14 mouse cellular contexts compared by ENCODE assay signal in genomic region chr17:25914295-25914694, GRCm38 (mm10). TPM values are rescaled to one million over a fixed set of nuclear protein-coding genes. Genes with fewer than 3 reads are reported as not detected.
DNase-seq lines count a peak whose midpoint lies in the region; ATAC-seq and TF ChIP-seq lines count a peak whose summit lies in the region.
"Had no signal": no experiment of that assay in that cellular context is flagged by ENCODE, and none has a peak within 500 bp of the region (broad histone marks: within the 10 kb centered on the region; RNA-seq: fewer than 3 reads in every experiment).

No protein-coding gene starts in this region.

- H3K27ac ChIP-seq in cerebellum, adult 2 months (ENCODE audit: insufficient read depth, low read length), result peak overlapping the region; percentile 62
- H3K27ac ChIP-seq in intestine, embryonic 15.5 days, result no peak overlapping the region
- H3K27ac ChIP-seq in intestine, embryonic 16.5 days (ENCODE audit: low read length), result no peak overlapping the region
- peak overlapping the region; percentile 43 for H3K27ac ChIP-seq in testis, adult 2 months (ENCODE audit: control insufficient read depth, insufficient read depth, low read depth, low read length)
- H3K27ac ChIP-seq in forebrain, embryonic 16.5 days (ENCODE audit: low read length), result no peak overlapping the region
- H3K27ac ChIP-seq: neural tube, embryonic 13.5 days had no signal

- WGBS in cerebellum, adult 2 months, result 4% methylated on average over 4 of the region's 4 CpGs
- 74% methylated on average over 4 of the region's 4 CpGs for WGBS in intestine, embryonic 15.5 days
- 67% methylated on average over 4 of the region's 4 CpGs for WGBS in intestine, embryonic 16.5 days
- WGBS in forebrain, embryonic 16.5 days, result 89% methylated on average over 4 of the region's 4 CpGs

- no peaks in the 10 kb centered on the region for H3K9me3 ChIP-seq in intestine, embryonic 15.5 days
- no peaks in the 10 kb centered on the region for H3K9me3 ChIP-seq in intestine, embryonic 16.5 days (ENCODE audit: control insufficient read depth, low read length)
- no peaks in the 10 kb centered on the region for H3K9me3 ChIP-seq in forebrain, embryonic 16.5 days (ENCODE audit: control insufficient read depth, low read length)
- H3K9me3 ChIP-seq: neural tube, embryonic 13.5 days had no signal

- H3K27me3 ChIP-seq in cerebellum, adult 2 months (ENCODE audit: control insufficient read depth, insufficient read depth, low read length), result no peaks in the 10 kb centered on the region
- no peaks in the 10 kb centered on the region for H3K27me3 ChIP-seq in intestine, embryonic 15.5 days (replicated peaks)
- H3K27me3 ChIP-seq in intestine, embryonic 16.5 days (replicated peaks; ENCODE audit: control insufficient read depth, insufficient read depth, low read length), result no peaks in the 10 kb centered on the region
- no peaks in the 10 kb centered on the region for H3K27me3 ChIP-seq in testis, adult 2 months (ENCODE audit: control insufficient read depth, insufficient read depth, low read length)
- H3K27me3 ChIP-seq in forebrain, embryonic 16.5 days (replicated peaks; ENCODE audit: control insufficient read depth, insufficient read depth, low read length), result no peaks in the 10 kb centered on the region
- H3K27me3 ChIP-seq: neural tube, embryonic 13.5 days had no signal

- H3K4me1 ChIP-seq in cerebellum, adult 2 months (ENCODE audit: control insufficient read depth, insufficient read depth, low read length), result peaks cover 42% of the 10 kb centered on the region
- peaks cover 30% of the 10 kb centered on the region for H3K4me1 ChIP-seq in intestine, embryonic 15.5 days (replicated peaks)
- peaks cover 31% of the 10 kb centered on the region for H3K4me1 ChIP-seq in intestine, embryonic 16.5 days (ENCODE audit: control insufficient read depth, insufficient read depth, low read length)
- H3K4me1 ChIP-seq in testis, adult 2 months (ENCODE audit: control insufficient read depth, insufficient read depth, low read length), result peaks cover 9% of the 10 kb centered on the region
- H3K4me1 ChIP-seq in forebrain, embryonic 16.5 days (replicated peaks; ENCODE audit: control insufficient read depth, insufficient read depth, low read length), result peaks cover 19% of the 10 kb centered on the region

- peak; percentile 55 to 57 for DNase-seq in cerebellum, adult 2 months
- no peak for DNase-seq in cerebellum, postnatal 10 days
- DNase-seq in testis, postnatal 10 days (ENCODE audit: low spot score), result no peak
- no peak for DNase-seq in right cerebral cortex, adult 2 months (ENCODE audit: low spot score in 2 of 2)
- DNase-seq: midbrain, embryonic 14.5 days; right cerebral cortex, adult 18-20 months; thymus, postnatal 25 days had no signal

- no peak overlapping the region for H3K4me2 ChIP-seq in intestine, embryonic 15.5 days (replicated peaks)
- no peak overlapping the region for H3K4me2 ChIP-seq in intestine, embryonic 16.5 days (ENCODE audit: low read depth, low read length)
- H3K4me2 ChIP-seq in forebrain, embryonic 16.5 days (ENCODE audit: low read length), result no peak overlapping the region
- H3K4me2 ChIP-seq: lung, embryonic 14.5 days; neural tube, embryonic 13.5 days had no signal

- no peaks in the 10 kb centered on the region for H3K36me3 ChIP-seq in intestine, embryonic 15.5 days
- H3K36me3 ChIP-seq in intestine, embryonic 16.5 days (ENCODE audit: control insufficient read depth, insufficient read depth, low read length), result no peaks in the 10 kb centered on the region
- no peaks in the 10 kb centered on the region; the same call in 1 of the 2 replicates for H3K36me3 ChIP-seq in testis, adult 2 months (ENCODE audit: control insufficient read depth, insufficient read depth, low read length)
- no peaks in the 10 kb centered on the region for H3K36me3 ChIP-seq in forebrain, embryonic 16.5 days (ENCODE audit: control insufficient read depth, insufficient read depth)

- TF ChIP-seq POLR2A in cerebellum, adult 2 months (IDR thresholded peaks at IDR 0.05; ENCODE audit: borderline replicate concordance, insufficient read depth, low read length), result no peak
- TF ChIP-seq POLR2A in testis, adult 2 months (IDR thresholded peaks at IDR 0.05; ENCODE audit: control insufficient read depth, low read depth, low read length), result no peak

- ATAC-seq in intestine, embryonic 15.5 days, result no peak
- no peak for ATAC-seq in intestine, embryonic 16.5 days
- ATAC-seq in forebrain, embryonic 16.5 days, result no peak

- peak overlapping the region; percentile 10; the same call in 1 of the 2 replicates for H3K9ac ChIP-seq in intestine, embryonic 15.5 days
- no peak overlapping the region for H3K9ac ChIP-seq in intestine, embryonic 16.5 days (ENCODE audit: low read depth, low read length)
- H3K9ac ChIP-seq in forebrain, embryonic 16.5 days (replicated peaks; ENCODE audit: low read depth, low read length), result no peak overlapping the region
- H3K9ac ChIP-seq: lung, embryonic 14.5 days; neural tube, embryonic 13.5 days had no signal

- no peak for TF ChIP-seq CTCF in cerebellum, adult 2 months (IDR thresholded peaks at IDR 0.05; ENCODE audit: borderline replicate concordance, insufficient read depth, low read depth, low read length)
- TF ChIP-seq CTCF in testis, adult 2 months (IDR thresholded peaks at IDR 0.05; ENCODE audit: control insufficient read depth, insufficient read depth, insufficient replicate concordance, low read depth, low read length), result no peak

- H3K4me3 ChIP-seq in cerebellum, adult 2 months (replicated peaks; ENCODE audit: insufficient read depth, low read depth, low read length), result no peak overlapping the region
- H3K4me3 ChIP-seq in intestine, embryonic 15.5 days (replicated peaks), result no peak overlapping the region
- H3K4me3 ChIP-seq in intestine, embryonic 16.5 days (ENCODE audit: low read length), result no peak overlapping the region
- no peak overlapping the region for H3K4me3 ChIP-seq in testis, adult 2 months (ENCODE audit: control insufficient read depth, low read depth, low read length)
- H3K4me3 ChIP-seq in forebrain, embryonic 16.5 days (replicated peaks; ENCODE audit: low read length), result no peak overlapping the region
- H3K4me3 ChIP-seq: neural tube, embryonic 13.5 days had no signal

RNA-seq across cellular contexts. Expression of gene Rab40c, which starts 5.2 kb away (rescaled TPM):
- 70.0 and 74.6 TPM in 2 replicates for polyA plus RNA-seq in cerebellum, adult 2 months (2012; rRNA removed)
- 21.4 and 24.9 TPM in 2 replicates for polyA plus RNA-seq in intestine, embryonic 15.5 days (2015; fragmentation: Nextera tagmentation; extraction: Ambion mirVana)
- polyA plus RNA-seq in intestine, embryonic 16.5 days (2015; fragmentation: Nextera tagmentation; extraction: Ambion mirVana), result 23.2 and 24.3 TPM in 2 replicates
- 30.2 and 31.9 TPM in 2 replicates for polyA plus RNA-seq in testis, adult 2 months (2012; rRNA removed)
- polyA plus RNA-seq in forebrain, embryonic 16.5 days (2015; fragmentation: Nextera tagmentation; extraction: Ambion mirVana), result 56.6 and 59.2 TPM in 2 replicates

RNA-seq across cellular contexts. Expression of gene Pigq, which starts 30.4 kb away (rescaled TPM):
- 170 and 191 TPM in 2 replicates for polyA plus RNA-seq in cerebellum, adult 2 months (2012; rRNA removed)
- 52.1 and 56.4 TPM in 2 replicates for polyA plus RNA-seq in intestine, embryonic 15.5 days (2015; fragmentation: Nextera tagmentation; extraction: Ambion mirVana)
- 57.8 and 59.7 TPM in 2 replicates for polyA plus RNA-seq in intestine, embryonic 16.5 days (2015; fragmentation: Nextera tagmentation; extraction: Ambion mirVana)
- 21.4 and 24.4 TPM in 2 replicates for polyA plus RNA-seq in testis, adult 2 months (2012; rRNA removed)
- 56.3 and 61.2 TPM in 2 replicates for polyA plus RNA-seq in forebrain, embryonic 16.5 days (2015; fragmentation: Nextera tagmentation; extraction: Ambion mirVana)

RNA-seq across cellular contexts. Expression of gene Nhlrc4, which starts 30.5 kb away (rescaled TPM):
- polyA plus RNA-seq in cerebellum, adult 2 months (2012; rRNA removed), result 1.9 and 2.5 TPM in 2 replicates
- polyA plus RNA-seq in intestine, embryonic 15.5 days (2015; fragmentation: Nextera tagmentation; extraction: Ambion mirVana), result 0.10 and 0.46 TPM in 2 replicates
- 0.73 TPM in 1 of 2 replicates, not detected in the other for polyA plus RNA-seq in intestine, embryonic 16.5 days (2015; fragmentation: Nextera tagmentation; extraction: Ambion mirVana)
- polyA plus RNA-seq in testis, adult 2 months (2012; rRNA removed), result 0.40 and 0.69 TPM in 2 replicates
- polyA plus RNA-seq in forebrain, embryonic 16.5 days (2015; fragmentation: Nextera tagmentation; extraction: Ambion mirVana), result not detected in 2 replicates
- polyA plus RNA-seq: large intestine, adult 2 months; lung, embryonic 14.5 days; neural tube, embryonic 13.5 days had no signal

RNA-seq across cellular contexts. Expression of gene Wfikkn1, which starts 33.6 kb away (rescaled TPM):
- polyA plus RNA-seq in cerebellum, adult 2 months (2012; rRNA removed), result 0.95 and 1.1 TPM in 2 replicates
- 0.29 and 0.36 TPM in 2 replicates for polyA plus RNA-seq in intestine, embryonic 15.5 days (2015; fragmentation: Nextera tagmentation; extraction: Ambion mirVana)
- polyA plus RNA-seq in intestine, embryonic 16.5 days (2015; fragmentation: Nextera tagmentation; extraction: Ambion mirVana), result 0.16 and 0.55 TPM in 2 replicates
- polyA plus RNA-seq in testis, adult 2 months (2012; rRNA removed), result 0.96 and 0.98 TPM in 2 replicates
- polyA plus RNA-seq in forebrain, embryonic 16.5 days (2015; fragmentation: Nextera tagmentation; extraction: Ambion mirVana), result 0.25 and 0.52 TPM in 2 replicates

RNA-seq across cellular contexts. Expression of gene A930017K11Rik, which starts 38.1 kb away (rescaled TPM):
- 13.4 and 14.0 TPM in 2 replicates for polyA plus RNA-seq in cerebellum, adult 2 months (2012; rRNA removed)
- 0.20 and 0.28 TPM in 2 replicates for polyA plus RNA-seq in intestine, embryonic 15.5 days (2015; fragmentation: Nextera tagmentation; extraction: Ambion mirVana)
- polyA plus RNA-seq in intestine, embryonic 16.5 days (2015; fragmentation: Nextera tagmentation; extraction: Ambion mirVana), result 0.21 and 0.22 TPM in 2 replicates
- 0.10 and 0.20 TPM in 2 replicates for polyA plus RNA-seq in testis, adult 2 months (2012; rRNA removed)
- polyA plus RNA-seq in forebrain, embryonic 16.5 days (2015; fragmentation: Nextera tagmentation; extraction: Ambion mirVana), result 0.21 TPM in 1 of 2 replicates, not detected in the other
- polyA plus RNA-seq: large intestine, adult 2 months had no signal

Comparison
In these comparisons a context has a peak if more than half of its experiments do, and no peak if none do; other contexts are left out.
1. DNase-seq: peak in cerebellum, adult 2 months (2 of 2); none in cerebellum, postnatal 10 days (0 of 2), testis, postnatal 10 days (single experiment) and right cerebral cortex, adult 2 months (0 of 2).
2. H3K27ac ChIP-seq: peak in cerebellum, adult 2 months (single experiment) and testis, adult 2 months (single experiment); none in intestine, embryonic 15.5 days (single experiment), intestine, embryonic 16.5 days (single experiment) and forebrain, embryonic 16.5 days (single experiment).